Mouse (Mus musculus) forebrain, embryonic 14.5 days (tissue): Measurements from ENCODE around the gene Tmem74b. TPM values are rescaled to one million over a fixed set of nuclear protein-coding genes. Genes with fewer than 3 reads are reported as not detected.

Experiments used
- ATAC-seq: fragments of 200-750 bp; cut with Nextera tagmentation; 2 replicates; pipeline ENCODE4 v1.8.0; 2017; ENCODE audit warnings: mild to moderate bottlenecking, moderate library complexity
- DNase-seq: peaks from one replicate; pipeline ENCODE4 v3.0.0-alpha.2; 2015; ENCODE audit warnings: low spot score
- H3K27ac ChIP-seq: fragments of 300-500 bp; sonication (generic); 2 replicates; pipeline ENCODE4 v1.5.1; 2014; ENCODE audit warnings: low read depth, mild to moderate bottlenecking, control low read depth, low read length, moderate library complexity
- H3K27me3 ChIP-seq: fragments of 300-500 bp; sonication (generic); replicated peaks from 2 replicates; pipeline ENCODE4 v1.6.1; 2014; ENCODE audit warnings: low read length, control low read depth, mixed read lengths; ENCODE audit not compliant: control insufficient read depth, insufficient read depth
- H3K36me3 ChIP-seq: fragments of 300-500 bp; sonication (generic); 2 replicates; pipeline ENCODE4 v1.6.1; 2014; ENCODE audit warnings: low read length, control low read depth; ENCODE audit not compliant: control insufficient read depth, insufficient read depth
- H3K4me1 ChIP-seq: fragments of 300-500 bp; sonication (generic); 2 replicates; pipeline ENCODE4 v1.6.1; 2014; ENCODE audit warnings: antibody characterized with exemption, low read length, control low read depth; ENCODE audit not compliant: control insufficient read depth, insufficient read depth
- H3K4me2 ChIP-seq: fragments of 300-500 bp; sonication (generic); 2 replicates; pipeline ENCODE4 v1.6.1; 2014; ENCODE audit warnings: mild to moderate bottlenecking, control low read depth, low read length
- H3K4me3 ChIP-seq: fragments of 300-500 bp; sonication (generic); 2 replicates; pipeline ENCODE4 v1.5.1; 2014; ENCODE audit warnings: low read depth, low read length, control low read depth
- H3K9ac ChIP-seq: fragments of 300-500 bp; sonication (generic); 2 replicates; pipeline ENCODE4 v1.6.1; 2014; ENCODE audit warnings: mild to moderate bottlenecking, low read length, control low read depth, moderate library complexity
- H3K9me3 ChIP-seq: fragments of 300-500 bp; sonication (generic); replicated peaks from 2 replicates; pipeline ENCODE4 v1.6.1; 2016; ENCODE audit warnings: low read length, control low read depth, mixed read lengths; ENCODE audit not compliant: control insufficient read depth
- WGBS: fragments of 180-500 bp; shearing (Covaris S2); extraction: QIAGEN DNeasy Blood & Tissue Kit; methylation state at CpG from one replicate; pipeline ENCODE4 v1.1.7; 2014; 5-methylcytosine and 5-hydroxymethylcytosine counted together
- polyA plus RNA-seq: library from polyadenylated mRNA; unstranded; fragments of >200 nt; fragmentation: Nextera tagmentation; extraction: Ambion mirVana; gene quantifications from 2 replicates; pipeline ENCODE4 v1.2.1, GENCODE M21; 2014

Tmem74b gene
- polyA plus RNA-seq, 1 experiment from 2014 or later = 17.3 TPM

DNA sequence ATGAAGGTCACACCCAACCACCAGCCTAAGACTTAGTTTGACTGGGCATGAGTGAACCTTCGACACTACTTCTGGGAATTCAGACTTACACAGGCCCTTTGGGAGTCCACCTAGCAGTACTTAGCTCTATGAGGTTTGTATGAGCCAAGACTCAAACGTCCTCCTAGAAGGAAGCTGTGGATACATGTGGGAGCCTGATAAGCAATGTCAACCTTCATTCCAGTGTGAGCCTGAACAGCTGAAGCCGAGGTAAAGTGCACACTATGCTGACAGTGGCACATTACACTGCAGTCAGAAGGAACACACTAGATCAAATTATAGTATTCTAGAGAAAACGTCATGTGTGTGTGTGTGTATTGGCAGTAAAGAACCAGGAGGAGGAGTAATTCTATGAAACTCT, 36.7 kb downstream of the Tmem74b start:
- Histone ChIP-seq H3K36me3 (peaks cover 20% of the 10 kb centered on the region), H3K27me3 (no peaks in the 10 kb centered on the region), H3K27ac (no peak overlapping the region), H3K4me2 (no peak overlapping the region), H3K9me3 (no peaks in the 10 kb centered on the region), H3K4me1 (peaks cover 18% of the 10 kb centered on the region), H3K4me3 (no peak overlapping the region), H3K9ac (no peak overlapping the region)
- DNase-seq (no peak), ATAC-seq (no peak)
- WGBS = 87% methylated on average over 4 of the region's 4 CpGs

DNA sequence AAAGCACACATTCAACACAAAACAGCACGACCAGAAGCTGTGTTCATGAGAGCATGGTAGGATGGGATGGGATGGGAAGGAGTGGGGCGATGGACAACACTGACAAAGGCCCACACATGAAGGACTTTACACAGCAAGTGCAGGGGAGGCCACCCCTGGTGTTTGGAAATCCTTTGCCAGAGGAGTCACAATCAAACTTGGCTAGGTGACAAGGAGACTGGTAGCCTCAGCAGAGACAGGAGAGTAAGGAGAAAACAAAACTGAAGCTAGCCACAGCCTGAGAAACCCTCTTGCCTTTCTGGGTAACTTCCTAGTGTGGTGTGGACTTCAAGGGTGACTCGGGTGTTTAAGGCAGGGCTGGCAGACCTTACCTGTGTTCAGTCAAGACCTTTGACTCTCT, 37.3 kb downstream of the Tmem74b start:
- H3K27me3 ChIP-seq = no peaks in the 10 kb centered on the region
- DNase-seq (no peak), ATAC-seq (no peak)
- H3K4me3 ChIP-seq = no peak overlapping the region
- H3K9me3 ChIP-seq = no peaks in the 10 kb centered on the region
- no peak overlapping the region for H3K4me2 ChIP-seq
- H3K4me1 ChIP-seq = peaks cover 18% of the 10 kb centered on the region
- WGBS = 88% methylated on average over 3 of the region's 3 CpGs
- peaks cover 14% of the 10 kb centered on the region for H3K36me3 ChIP-seq
- H3K9ac ChIP-seq = no peak overlapping the region
- no peak overlapping the region for H3K27ac ChIP-seq

DNA sequence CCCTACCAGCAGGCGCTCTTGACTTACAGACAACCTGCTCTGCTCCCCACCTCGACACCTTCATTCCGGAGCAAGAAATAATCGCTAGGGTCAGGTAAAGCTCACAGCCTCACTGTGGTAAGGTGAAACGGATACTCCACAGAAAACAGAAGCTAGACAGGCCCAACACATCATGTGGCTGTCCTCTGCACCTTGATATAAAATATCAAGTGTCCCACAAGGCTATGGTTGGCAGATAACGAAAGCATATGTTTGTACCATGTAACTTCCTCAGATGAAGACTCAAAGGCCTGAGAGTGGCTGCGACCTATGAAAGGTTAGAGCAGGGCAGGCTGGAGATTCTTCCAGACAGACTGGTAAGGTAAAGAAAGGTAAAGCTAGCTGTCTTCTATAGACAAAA, 37.7 kb downstream of the Tmem74b start:
- ATAC-seq (no peak), DNase-seq (no peak)
- Histone ChIP-seq H3K9ac (peak overlapping the region; percentile 84; the same call in 1 of the 2 replicates), H3K9me3 (no peaks in the 10 kb centered on the region), H3K36me3 (peaks cover 10% of the 10 kb centered on the region), H3K4me1 (peaks cover 18% of the 10 kb centered on the region), H3K27me3 (no peaks in the 10 kb centered on the region), H3K4me3 (no peak overlapping the region), H3K27ac (no peak overlapping the region), H3K4me2 (peak overlapping the region; percentile 90)
- 92% methylated on average over 7 of the region's 7 CpGs for WGBS

DNA sequence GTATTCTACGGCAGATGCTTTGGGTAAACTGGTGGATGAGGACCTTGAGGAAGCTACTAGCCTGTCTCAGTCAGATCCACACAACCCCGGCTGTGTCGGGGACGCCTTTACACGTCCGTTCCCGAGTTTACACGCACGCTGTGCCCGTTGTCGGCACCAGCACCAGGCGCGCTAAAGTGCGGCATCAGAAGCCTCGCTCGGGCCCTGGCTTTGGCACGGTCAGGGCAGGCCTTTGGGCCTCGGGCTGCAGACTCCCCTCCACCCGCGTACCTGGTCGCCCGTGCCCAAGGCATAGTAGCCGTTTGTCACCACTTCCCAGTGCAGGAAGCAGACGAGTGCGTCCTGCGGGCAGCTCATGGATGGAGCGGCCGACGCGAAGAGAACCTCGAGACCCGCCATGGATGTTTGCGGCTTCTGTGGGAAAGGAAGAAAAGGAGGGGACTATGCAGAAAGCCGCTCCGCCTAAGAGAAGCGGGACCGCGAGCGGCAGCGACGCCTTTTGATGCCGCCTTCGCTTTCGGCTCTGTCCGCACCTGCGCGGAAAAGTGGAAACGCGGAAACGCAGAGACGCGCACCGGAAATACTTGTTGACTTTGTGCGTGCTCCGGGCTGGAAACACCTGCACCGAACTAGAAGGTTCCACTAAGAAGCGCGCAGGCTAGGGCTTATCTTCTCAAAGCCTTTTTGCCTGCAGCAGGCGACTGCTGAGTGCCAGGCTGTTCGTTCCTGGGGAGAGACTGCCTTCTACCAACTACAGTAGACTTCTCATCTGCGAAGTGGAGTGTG, 39.1 kb downstream of the Tmem74b start:
- Histone ChIP-seq H3K36me3 (no peaks in the 10 kb centered on the region), H3K27me3 (0 out of 2 replicates have a peak, but pooled peaks cover 2% of the 10 kb centered on the region), H3K27ac (peak overlapping the region; percentile 58), H3K4me1 (peaks cover 18% of the 10 kb centered on the region), H3K4me3 (peak overlapping the region; percentile 81), H3K9me3 (no peaks in the 10 kb centered on the region), H3K9ac (peak overlapping the region; percentile 84), H3K4me2 (peak overlapping the region; percentile 90)
- under 1% methylated on average over 61 of the region's 61 CpGs for WGBS
- peak; percentile 94 for ATAC-seq
- DNase-seq = peak; percentile 96

DNA sequence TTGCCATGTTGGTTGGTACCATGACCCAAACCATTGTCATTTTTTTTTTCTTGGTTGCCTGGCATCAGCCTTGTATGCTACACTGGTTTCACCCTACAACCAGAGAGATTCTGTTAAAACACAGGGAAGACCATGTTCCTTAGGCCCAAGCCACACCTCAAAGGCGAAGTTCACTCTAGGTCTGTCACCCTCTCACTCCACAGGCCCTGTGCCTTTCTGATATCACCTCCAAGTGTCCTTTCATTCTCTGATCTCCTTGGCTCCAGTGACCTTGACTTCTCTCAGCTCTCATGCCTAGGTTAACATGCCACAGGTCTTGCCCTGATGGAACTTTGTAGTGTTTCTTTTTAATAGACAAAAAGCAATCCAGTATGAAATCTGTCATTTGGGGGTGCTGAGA, 40.3 kb downstream of the Tmem74b start:
- WGBS = 98% methylated on average over 1 of the region's 1 CpGs
- Histone ChIP-seq H3K27ac (no peak overlapping the region), H3K36me3 (no peaks in the 10 kb centered on the region), H3K9ac (no peak overlapping the region), H3K4me2 (no peak overlapping the region), H3K27me3 (0 out of 2 replicates have a peak, but pooled peaks cover 5% of the 10 kb centered on the region), H3K4me1 (peaks cover 18% of the 10 kb centered on the region), H3K9me3 (no peaks in the 10 kb centered on the region), H3K4me3 (no peak overlapping the region)
- DNase-seq (no peak), ATAC-seq (no peak)

DNA sequence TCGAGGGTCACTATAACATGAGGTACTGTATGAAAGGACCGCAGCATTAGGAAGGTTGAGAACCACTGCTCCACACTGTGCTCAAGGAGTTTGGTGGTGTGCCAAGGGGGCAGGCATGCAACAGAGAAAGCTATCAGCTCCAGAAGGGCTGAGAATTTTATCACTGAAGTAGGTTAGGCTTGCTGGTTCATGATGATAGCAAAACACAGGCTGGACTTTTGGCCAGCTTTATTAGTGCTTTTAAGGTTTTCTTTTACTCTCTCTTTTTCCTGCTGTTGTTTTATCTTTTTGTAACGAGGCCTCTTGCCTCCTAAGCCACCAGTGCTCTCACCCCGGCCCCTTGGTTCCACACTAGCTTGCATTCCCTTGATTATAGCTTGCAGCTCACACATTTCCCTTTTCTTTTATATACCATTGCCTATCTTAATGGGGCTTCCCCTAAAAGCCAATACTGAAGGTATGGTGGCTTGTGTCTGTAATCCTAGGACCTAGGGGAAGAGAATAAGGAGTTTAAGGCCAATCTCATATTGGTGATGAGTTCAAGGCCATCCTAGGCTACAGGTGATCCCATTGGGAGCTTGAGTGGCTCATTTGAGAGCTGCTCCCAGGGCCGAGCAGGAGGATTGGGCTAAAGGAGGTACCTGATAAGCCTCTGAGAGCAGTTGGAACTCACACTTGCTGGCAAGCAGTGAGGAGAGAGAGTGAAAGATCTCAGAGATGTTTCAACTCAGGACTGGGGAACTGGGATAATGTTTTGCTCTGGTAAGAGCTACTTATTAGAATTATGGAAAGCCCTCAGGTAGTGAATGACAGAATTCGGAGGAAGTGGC, 41.3 kb downstream of the Tmem74b start:
- Histone ChIP-seq H3K4me3 (no peak overlapping the region), H3K4me1 (peaks cover 18% of the 10 kb centered on the region), H3K36me3 (no peaks in the 10 kb centered on the region), H3K9me3 (no peaks in the 10 kb centered on the region), H3K27me3 (0 out of 2 replicates have a peak, but pooled peaks cover 5% of the 10 kb centered on the region), H3K9ac (no peak overlapping the region), H3K27ac (no peak overlapping the region), H3K4me2 (no peak overlapping the region)
- WGBS = 66% methylated on average over 6 of the region's 6 CpGs
- DNase-seq (no peak), ATAC-seq (no peak)

DNA sequence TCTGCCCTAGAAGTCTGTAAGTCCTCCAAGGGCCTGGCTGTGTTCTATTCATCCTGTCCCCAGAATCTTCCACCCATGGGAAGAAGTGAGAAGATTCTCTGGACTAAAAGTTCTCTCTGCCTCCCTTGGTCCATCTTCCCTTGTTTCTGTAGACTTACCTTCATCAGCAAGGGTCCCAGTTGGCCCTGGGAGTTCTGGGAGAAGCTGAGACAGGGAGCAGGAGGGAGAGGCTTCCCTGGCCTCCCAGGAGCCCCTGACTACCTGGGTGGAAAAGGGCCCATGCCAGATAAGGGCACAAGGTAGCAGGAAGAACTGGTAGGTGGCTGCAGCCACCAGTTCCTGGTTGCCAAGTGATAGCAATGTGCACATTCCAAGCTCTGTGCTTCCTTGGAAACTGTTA, 42.0 kb downstream of the Tmem74b start, which contains the start of gene Psmf1:
Gene Psmf1, minus strand, starts transcription at position 342 of the 400 bp plus-strand sequence.
- no peak for ATAC-seq
- H3K9me3 ChIP-seq = no peaks in the 10 kb centered on the region

DNA sequence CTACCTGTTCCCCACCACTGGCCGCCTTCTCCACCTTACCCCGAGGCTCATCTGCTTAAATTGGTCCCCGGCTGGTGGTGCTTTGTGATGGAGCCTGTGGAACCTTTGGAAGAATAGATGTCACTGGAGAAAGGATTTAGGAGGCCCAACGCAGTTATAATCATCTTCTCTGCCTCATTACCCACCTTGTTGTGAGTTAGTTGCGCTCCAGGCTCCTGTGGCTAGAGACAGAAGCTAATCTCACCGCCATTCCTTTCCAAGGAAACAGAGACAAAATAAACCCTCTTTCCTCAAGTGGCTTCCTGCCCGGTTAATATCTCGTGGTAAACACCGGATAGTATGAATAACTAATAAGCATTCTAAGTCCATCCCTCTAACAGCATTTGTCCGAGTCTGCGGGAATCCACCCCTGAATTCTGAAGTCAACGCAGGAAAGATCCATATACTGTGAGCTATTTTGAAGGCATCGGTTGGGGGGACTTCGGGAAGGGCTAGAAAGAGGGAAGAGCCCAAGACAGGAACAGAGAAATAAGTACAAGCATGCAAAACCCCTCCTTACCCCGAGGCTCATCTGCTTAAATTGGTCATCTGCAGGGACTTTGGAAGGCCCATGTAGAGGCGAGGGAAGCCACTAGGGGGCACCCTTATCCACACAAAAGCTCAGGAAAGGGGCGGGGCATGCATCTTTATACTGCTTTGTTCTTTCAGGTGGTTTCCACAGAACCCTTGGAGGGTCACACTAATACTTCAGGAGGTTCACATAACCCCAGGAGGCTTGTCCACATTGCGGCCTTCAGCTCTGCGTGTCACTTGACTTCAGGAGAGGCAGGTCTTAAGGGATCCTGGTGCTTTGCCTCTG, 46.3 kb downstream of the Tmem74b start:
- no peaks in the 10 kb centered on the region for H3K4me1 ChIP-seq
- 0 out of 2 replicates have a peak overlapping the region, but pooled peaks have one; percentile 17 for H3K9ac ChIP-seq
- 20% methylated on average over 19 of the region's 19 CpGs for WGBS
- H3K4me3 ChIP-seq = no peak overlapping the region
- no peaks in the 10 kb centered on the region for H3K36me3 ChIP-seq
- no peak overlapping the region for H3K4me2 ChIP-seq
- DNase-seq = peak; percentile 90
- no peaks in the 10 kb centered on the region for H3K9me3 ChIP-seq
- peak; percentile 87 for ATAC-seq
- 0 out of 2 replicates have a peak, but pooled peaks cover 5% of the 10 kb centered on the region for H3K27me3 ChIP-seq
- H3K27ac ChIP-seq = no peak overlapping the region

More for the DNA sequence above, 42.0 kb downstream of the Tmem74b start, which contains the start of gene Psmf1:
- Histone ChIP-seq H3K27me3 (0 out of 2 replicates have a peak, but pooled peaks cover 5% of the 10 kb centered on the region), H3K27ac (no peak within 1 kb of the TSS), H3K9ac (no peak within 1 kb of the TSS), H3K4me3 (no peak within 1 kb of the TSS), H3K4me2 (no peak within 1 kb of the TSS), H3K4me1 (peaks cover 18% of the 10 kb centered on the region), H3K36me3 (no peaks in the 10 kb centered on the region)
- no peak for DNase-seq
